26 mouse cellular contexts compared by ENCODE assay signal in genomic region chr9:32756002-32756401, GRCm38 (mm10).
"Had no signal": no experiment of that assay in that cellular context is flagged by ENCODE, and none has a peak within 500 bp of the region (broad histone marks: within the 10 kb centered on the region; RNA-seq: fewer than 3 reads in every experiment).

No protein-coding gene starts in this region.

- H3K4me3 ChIP-seq: heart, adult 2 months; heart, embryonic 13.5 days; heart, embryonic 15.5 days; hindbrain, embryonic 13.5 days; hindbrain, embryonic 15.5 days; intestine, embryonic 15.5 days; layer of hippocampus, adult 2 months; left cerebral cortex, adult 2 months; limb, embryonic 10.5 days; limb, embryonic 12.5 days; liver, embryonic 13.5 days; liver, embryonic 15.5 days had no signal

- ATAC-seq: hindbrain, postnatal 0 days; inflammation-experienced regulatory T-cells, adult 6 months; intestine, embryonic 15.5 days; intestine, postnatal 0 days had no signal

- H3K4me1 ChIP-seq: hindbrain, embryonic 13.5 days; hindbrain, embryonic 15.5 days; intestine, embryonic 15.5 days; liver, embryonic 13.5 days; liver, embryonic 15.5 days had no signal

- H3K36me3 ChIP-seq: hindbrain, embryonic 13.5 days; hindbrain, embryonic 15.5 days; liver, embryonic 13.5 days; liver, embryonic 15.5 days had no signal

- H3K9me3 ChIP-seq: heart, embryonic 13.5 days; heart, embryonic 15.5 days; hindbrain, embryonic 13.5 days; hindbrain, embryonic 15.5 days; intestine, embryonic 15.5 days; limb, embryonic 10.5 days; limb, embryonic 12.5 days; liver, embryonic 13.5 days; liver, embryonic 15.5 days had no signal

- H3K27ac ChIP-seq: heart, adult 2 months; heart, embryonic 13.5 days; heart, embryonic 15.5 days; hindbrain, embryonic 13.5 days; hindbrain, embryonic 15.5 days; hindbrain, postnatal 0 days; intestine, embryonic 15.5 days; layer of hippocampus, adult 2 months; left cerebral cortex, adult 2 months; limb, embryonic 10.5 days; limb, embryonic 12.5 days; liver, embryonic 13.5 days; liver, embryonic 15.5 days had no signal

- H3K9ac ChIP-seq: heart, embryonic 13.5 days; heart, embryonic 15.5 days; hindbrain, embryonic 13.5 days; hindbrain, embryonic 15.5 days; intestine, embryonic 15.5 days; limb, embryonic 12.5 days; liver, embryonic 13.5 days; liver, embryonic 15.5 days had no signal

- H3K27me3 ChIP-seq: heart, embryonic 13.5 days; heart, embryonic 15.5 days; hindbrain, embryonic 13.5 days; hindbrain, embryonic 15.5 days; intestine, embryonic 15.5 days; limb, embryonic 12.5 days; liver, embryonic 13.5 days; liver, embryonic 15.5 days had no signal

- H3K4me2 ChIP-seq: heart, embryonic 11.5 days; heart, embryonic 13.5 days; heart, embryonic 15.5 days; hindbrain, embryonic 13.5 days; hindbrain, embryonic 15.5 days; intestine, embryonic 15.5 days; limb, embryonic 12.5 days; liver, embryonic 11.5 days; liver, embryonic 13.5 days; liver, embryonic 15.5 days had no signal

- DNase-seq: gastrocnemius, postnatal 14 days; gastrocnemius, postnatal 36 days; heart, adult 11 months; heart, adult 2 months; heart, postnatal 14 days; heart, postnatal 36 days; kidney, adult 2 months; kidney, postnatal 14 days; kidney, postnatal 4 days; liver; liver, embryonic 13.5 days had no signal
